Mouse (Mus musculus): ENCODE results near the gene Gpr173. TPM values are rescaled to one million over a fixed set of nuclear protein-coding genes. Genes with fewer than 3 reads are reported as not detected.
"Not testable (repeated sequence)": the region's sequence is repeated elsewhere in the genome, so short reads cannot be mapped to it uniquely, and the experiment has no call there.

Gpr173 gene
- polyA plus RNA-seq, 1 experiment from 2014 or later, result 10.5 TPM

DNA sequence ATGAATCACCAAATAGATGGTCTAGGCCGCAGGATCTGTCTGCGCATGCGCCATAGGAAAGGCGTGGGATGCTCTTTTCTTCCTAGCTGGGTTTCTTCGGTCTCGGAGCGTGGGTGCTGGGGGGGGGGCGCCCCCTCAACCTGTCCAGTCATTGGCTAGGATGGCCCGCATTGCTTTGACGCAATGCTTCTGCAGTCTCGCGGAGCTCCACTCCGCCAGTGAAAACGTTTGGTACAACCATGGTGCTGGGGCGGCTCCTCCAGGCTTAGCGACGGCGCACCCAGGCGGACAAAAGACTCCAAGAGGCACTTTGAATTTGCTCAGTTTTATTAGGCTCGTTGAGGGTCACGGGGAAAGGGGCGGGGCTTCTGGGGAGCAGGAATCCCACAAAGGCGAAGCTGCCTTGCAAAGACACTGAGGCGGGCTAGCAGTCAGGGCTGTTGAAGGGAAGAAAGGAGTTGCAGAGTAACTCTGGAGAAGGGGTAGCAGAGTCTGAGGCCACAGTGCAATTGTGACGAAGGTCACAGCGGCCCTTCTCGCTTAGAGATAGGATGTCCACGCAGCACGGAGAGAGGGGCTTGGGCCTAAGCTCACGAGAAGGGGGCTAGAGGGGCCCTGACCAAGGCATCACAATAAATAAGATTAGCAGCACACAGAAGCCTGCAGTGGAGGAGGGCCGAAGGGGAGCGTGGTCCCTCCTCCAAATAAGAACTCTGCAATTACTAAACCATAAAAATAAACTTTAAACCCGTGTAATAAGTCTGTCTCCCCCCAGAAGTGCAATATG is 31.8 kb downstream of the Gpr173 start:
- Histone ChIP-seq H3K27ac (replicated peaks) (peak overlapping the region; percentile 92), H3K27me3 (peaks cover 29% of the 10 kb centered on the region), H3K4me2 (peak overlapping the region; percentile 55), H3K36me3 (peaks cover 13% of the 10 kb centered on the region; the same call in 1 of the 2 replicates), H3K4me1 (replicated peaks) (peaks cover 26% of the 10 kb centered on the region), H3K4me3 (peak overlapping the region; percentile 24), H3K9me3 (no peaks in the 10 kb centered on the region), H3K9ac (peak overlapping the region; percentile 42; the same call in 1 of the 2 replicates)
- ATAC-seq (ENCODE audit: low FRiP score, low read depth), result peak; percentile 99
- 20% methylated on average over 32 of the region's 33 CpGs for WGBS

DNA sequence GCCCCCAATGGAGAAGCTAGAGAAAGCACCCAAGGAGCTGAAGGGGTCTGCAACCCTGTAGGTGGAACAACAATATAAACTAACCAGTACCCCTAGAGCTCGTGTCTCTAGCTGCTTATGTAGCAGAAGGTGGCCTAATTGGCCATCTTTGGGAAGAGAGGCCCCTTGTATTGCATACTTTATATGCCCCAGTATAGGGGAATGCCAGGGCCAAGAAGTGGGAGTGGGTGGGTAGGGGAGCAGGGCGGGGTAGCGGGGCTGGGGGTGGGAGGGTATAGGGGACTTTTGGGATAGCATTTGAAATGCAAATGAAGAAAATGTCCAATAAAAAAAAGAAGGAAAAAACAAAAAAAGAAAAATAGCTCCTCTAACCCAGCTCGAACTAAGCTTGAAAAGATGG is 32.4 kb downstream of the Gpr173 start:
- H3K4me2 ChIP-seq, result peak overlapping the region; percentile 55
- H3K27ac ChIP-seq (replicated peaks), result peak overlapping the region; percentile 92
- H3K9ac ChIP-seq; H3K4me3 ChIP-seq; ATAC-seq (ENCODE audit: low FRiP score, low read depth); H3K9me3 ChIP-seq: not testable (repeated sequence)
- peaks cover 23% of the 10 kb centered on the region for H3K4me1 ChIP-seq (replicated peaks)
- H3K36me3 ChIP-seq, result peaks cover 13% of the 10 kb centered on the region; the same call in 1 of the 2 replicates
- whole genome bisulfite sequencing, result 32% methylated on average over 4 of the region's 4 CpGs
- peaks cover 25% of the 10 kb centered on the region for H3K27me3 ChIP-seq

DNA sequence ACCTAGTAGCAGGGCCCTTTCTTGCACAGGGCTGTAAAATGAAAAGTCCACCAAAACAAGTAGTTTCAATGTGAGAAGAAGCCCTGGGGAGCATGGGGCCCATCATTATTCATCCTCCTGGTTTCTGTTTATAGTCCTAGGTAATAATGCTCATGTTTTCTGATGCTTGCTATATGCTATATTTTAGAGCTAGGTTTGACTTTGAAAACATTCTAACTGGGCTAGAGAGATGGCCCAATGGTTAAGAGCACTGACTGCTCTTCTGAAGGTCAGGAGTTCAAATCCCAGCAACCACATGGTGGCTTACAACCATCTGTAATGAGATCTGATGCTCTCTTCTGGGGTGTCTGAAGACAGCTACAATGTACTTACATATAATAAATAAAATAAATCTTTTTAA is 39.1 kb downstream of the Gpr173 start:
- not testable (repeated sequence) for H3K4me3 ChIP-seq; ATAC-seq (ENCODE audit: low FRiP score, low read depth); H3K4me1 ChIP-seq (replicated peaks); H3K9ac ChIP-seq; H3K9me3 ChIP-seq; H3K4me2 ChIP-seq; H3K36me3 ChIP-seq; H3K27ac ChIP-seq (replicated peaks)
- H3K27me3 ChIP-seq, result peaks cover 26% of the 10 kb centered on the region; the same call in 1 of the 2 replicates

DNA sequence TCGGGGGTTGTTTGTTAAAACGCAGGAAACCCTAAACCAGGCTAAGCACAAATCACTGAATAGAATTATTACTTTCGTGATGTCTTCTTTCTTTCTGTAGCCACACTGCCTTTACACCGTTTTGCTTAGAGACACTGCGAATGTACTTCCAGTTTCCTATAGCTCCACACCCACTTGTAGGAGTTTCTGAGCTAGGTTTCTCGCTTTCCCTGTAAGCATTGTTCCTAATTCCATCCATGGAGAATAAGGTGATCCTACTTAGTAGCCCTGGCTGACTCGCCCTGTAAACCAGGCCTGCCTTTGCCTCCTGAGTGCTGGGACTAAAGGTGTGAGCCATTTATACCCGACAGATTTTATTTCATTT is 40.8 kb downstream of the Gpr173 start:
- Histone ChIP-seq H3K9me3 (no peaks in the 10 kb centered on the region), H3K4me3 (peak overlapping the region; percentile 47), H3K4me2 (peak overlapping the region; percentile 58), H3K36me3 (no peaks in the 10 kb centered on the region), H3K4me1 (replicated peaks) (peaks cover 3% of the 10 kb centered on the region; the same call in 1 of the 2 replicates), H3K9ac (no peak overlapping the region), H3K27ac (replicated peaks) (no peak overlapping the region; the same call in 1 of the 2 replicates), H3K27me3 (peaks cover 26% of the 10 kb centered on the region; the same call in 1 of the 2 replicates)
- ATAC-seq (ENCODE audit: low FRiP score, low read depth), result peak; percentile 32; the same call in 1 of the 2 replicates
- 21% methylated on average over 8 of the region's 8 CpGs for WGBS

DNA sequence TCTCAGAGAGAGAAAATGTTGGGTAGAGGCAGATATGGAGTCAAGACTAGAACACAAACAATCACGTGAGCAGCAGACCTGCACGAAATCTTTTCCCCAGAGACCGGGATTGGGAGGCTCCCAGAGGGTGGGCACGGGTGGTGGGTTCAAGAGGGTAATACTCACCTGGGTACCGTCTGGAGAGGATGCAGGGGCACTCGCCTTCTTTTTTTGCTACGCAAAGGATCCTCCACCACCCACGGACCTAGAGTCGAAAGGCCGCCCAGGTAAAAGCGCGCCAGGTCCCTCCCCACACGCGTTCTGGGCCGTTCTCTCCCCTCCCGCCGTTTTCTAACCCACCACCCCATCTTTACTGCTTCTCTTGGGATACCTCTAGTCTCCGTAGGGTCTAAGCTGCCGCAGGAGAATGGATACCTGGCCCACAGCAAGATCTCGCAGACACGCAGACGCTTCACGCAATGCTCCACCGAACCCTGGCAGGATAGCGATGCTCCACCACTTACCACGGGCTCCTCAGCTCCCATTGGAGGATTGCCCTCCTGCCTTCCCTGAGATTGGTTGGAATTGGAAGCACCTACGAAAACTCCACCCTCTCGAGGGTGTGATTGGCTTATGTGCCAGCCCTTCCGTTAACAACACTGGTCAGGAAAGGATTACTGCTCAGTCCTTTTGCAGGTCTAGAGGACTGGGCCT is 41.4 kb downstream of the Gpr173 start, which contains the start of gene Kantr:
Gene Kantr, minus strand, starts transcription at position 500 of the 693 bp plus-strand sequence.
- Histone ChIP-seq H3K4me2 (peak within 1 kb of the TSS; percentile 58), H3K4me3 (peak within 1 kb of the TSS; percentile 47), H3K27me3 (peaks cover 26% of the 10 kb centered on the region; the same call in 1 of the 2 replicates), H3K9ac (peak within 1 kb of the TSS; percentile 66), H3K9me3 (no peaks in the 10 kb centered on the region), H3K36me3 (no peaks in the 10 kb centered on the region), H3K4me1 (replicated peaks) (peaks cover 3% of the 10 kb centered on the region; the same call in 1 of the 2 replicates), H3K27ac (replicated peaks) (peak within 1 kb of the TSS; percentile 73)
- 17% methylated on average over 24 of the region's 29 CpGs for WGBS
- peak; percentile 99 for ATAC-seq (ENCODE audit: low FRiP score, low read depth)

DNA sequence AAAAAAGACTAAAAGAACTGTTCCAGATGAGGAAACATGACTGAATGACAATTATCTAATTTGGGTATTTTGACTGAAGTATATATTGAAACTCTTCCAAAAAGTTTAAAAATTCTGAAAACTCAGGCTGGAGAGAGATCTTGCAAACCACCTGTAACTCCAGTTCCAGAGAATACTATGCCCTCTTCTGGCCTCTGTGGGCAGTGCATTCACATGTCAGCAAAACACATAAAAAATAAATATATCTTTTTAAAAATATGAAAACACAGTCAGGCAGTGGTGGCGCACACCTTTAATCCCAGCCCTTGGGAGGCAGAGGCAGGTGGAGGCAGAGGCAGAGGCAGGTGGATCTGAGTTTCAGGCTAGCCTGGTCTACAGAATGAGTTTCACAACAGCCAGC is 44.9 kb downstream of the Gpr173 start:
- 93% methylated on average over 1 of the region's 1 CpGs for WGBS
- ATAC-seq (ENCODE audit: low FRiP score, low read depth), result no peak

DNA sequence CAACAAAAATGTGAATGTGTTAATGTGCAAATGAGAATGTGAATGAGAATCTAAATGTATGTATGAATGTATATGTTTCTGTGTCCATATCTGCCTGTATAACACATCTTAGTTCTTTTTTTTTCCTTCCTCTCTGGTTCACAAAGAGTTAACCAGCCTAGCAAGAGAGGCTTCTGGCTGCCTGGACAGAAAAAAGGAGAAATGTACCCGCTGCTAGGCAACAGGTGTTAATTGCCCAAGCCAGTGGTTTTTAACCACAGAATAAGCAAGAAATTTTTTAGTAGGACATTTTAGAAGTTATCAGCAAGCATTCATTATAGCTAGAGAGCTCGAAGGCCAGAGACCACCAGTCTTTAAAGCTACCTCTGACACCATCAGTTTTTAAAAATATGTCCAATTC is 45.7 kb downstream of the Gpr173 start:
- Histone ChIP-seq H3K4me2 (no peak overlapping the region), H3K9ac (no peak overlapping the region), H3K27me3 (peaks cover 18% of the 10 kb centered on the region; the same call in 1 of the 2 replicates), H3K4me1 (replicated peaks) (peaks cover 3% of the 10 kb centered on the region; the same call in 1 of the 2 replicates), H3K4me3 (no peak overlapping the region), H3K36me3 (peaks cover 4% of the 10 kb centered on the region; the same call in 1 of the 2 replicates), H3K9me3 (no peaks in the 10 kb centered on the region), H3K27ac (replicated peaks) (no peak overlapping the region)
- no peak for ATAC-seq (ENCODE audit: low FRiP score, low read depth)
- 40% methylated on average over 2 of the region's 2 CpGs for WGBS

More for the DNA sequence above, 44.9 kb downstream of the Gpr173 start:
- H3K9me3 ChIP-seq, result no peaks in the 10 kb centered on the region
- H3K36me3 ChIP-seq, result peaks cover 4% of the 10 kb centered on the region; the same call in 1 of the 2 replicates
- H3K4me1 ChIP-seq (replicated peaks), result peaks cover 3% of the 10 kb centered on the region; the same call in 1 of the 2 replicates
- peaks cover 18% of the 10 kb centered on the region; the same call in 1 of the 2 replicates for H3K27me3 ChIP-seq
- no peak overlapping the region for H3K9ac ChIP-seq
- no peak overlapping the region for H3K4me2 ChIP-seq
- no peak overlapping the region for H3K27ac ChIP-seq (replicated peaks)
- no peak overlapping the region for H3K4me3 ChIP-seq

DNA sequence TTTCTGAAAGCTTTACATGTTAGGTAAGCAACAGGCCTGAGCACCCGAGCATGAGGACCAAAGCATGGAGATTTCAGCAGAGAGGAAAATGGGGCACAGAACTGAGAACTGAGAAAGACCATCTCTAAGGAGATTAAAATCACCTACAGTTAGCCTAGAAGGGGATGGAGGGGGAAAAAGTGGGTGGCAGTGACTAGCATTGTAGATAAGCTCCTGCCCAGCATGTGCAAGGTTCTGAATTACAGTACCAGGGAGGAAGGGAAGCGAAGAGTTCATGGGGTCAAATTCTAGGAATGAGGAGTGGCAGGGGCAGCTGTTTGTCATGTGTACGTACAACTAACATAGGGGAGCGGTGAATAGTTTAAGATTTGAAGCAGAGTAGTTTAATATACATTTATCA is 48.0 kb downstream of the Gpr173 start:
- WGBS, result 95% methylated on average over 4 of the region's 4 CpGs
- Histone ChIP-seq H3K36me3 (peaks cover 4% of the 10 kb centered on the region; the same call in 1 of the 2 replicates), H3K27ac (replicated peaks) (no peak overlapping the region), H3K4me1 (replicated peaks) (no peaks in the 10 kb centered on the region), H3K27me3 (peaks cover 13% of the 10 kb centered on the region; the same call in 1 of the 2 replicates), H3K4me2 (no peak overlapping the region), H3K9me3 (no peaks in the 10 kb centered on the region), H3K9ac (no peak overlapping the region), H3K4me3 (no peak overlapping the region)
- ATAC-seq (ENCODE audit: low FRiP score, low read depth), result no peak

DNA sequence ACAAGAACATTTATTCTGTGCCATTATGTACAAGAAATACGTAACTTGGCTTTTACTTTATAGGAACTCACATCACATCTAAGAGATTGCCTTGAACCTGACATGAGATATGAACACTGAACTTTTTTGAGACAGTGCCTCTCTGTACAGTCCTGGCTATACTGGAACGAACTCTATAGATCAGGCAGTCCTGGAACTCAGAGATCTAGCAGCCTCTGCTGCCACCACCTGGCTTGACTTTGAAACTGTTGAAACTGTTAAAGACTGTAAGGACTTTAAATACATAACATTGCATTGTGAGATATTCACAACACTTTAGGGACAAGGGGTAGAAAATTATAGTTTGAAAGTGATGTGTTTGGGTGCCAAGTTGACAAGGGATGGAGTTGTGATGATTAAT is 60.6 kb downstream of the Gpr173 start:
- Histone ChIP-seq H3K27ac (replicated peaks) (no peak overlapping the region), H3K4me1 (replicated peaks) (no peaks in the 10 kb centered on the region), H3K9me3 (no peaks in the 10 kb centered on the region), H3K4me3 (no peak overlapping the region), H3K9ac (no peak overlapping the region), H3K27me3 (peaks cover 11% of the 10 kb centered on the region; the same call in 1 of the 2 replicates), H3K36me3 (no peaks in the 10 kb centered on the region), H3K4me2 (no peak overlapping the region)
- ATAC-seq (ENCODE audit: low FRiP score, low read depth), result no peak
- 60% methylated on average over 2 of the region's 2 CpGs for WGBS

DNA sequence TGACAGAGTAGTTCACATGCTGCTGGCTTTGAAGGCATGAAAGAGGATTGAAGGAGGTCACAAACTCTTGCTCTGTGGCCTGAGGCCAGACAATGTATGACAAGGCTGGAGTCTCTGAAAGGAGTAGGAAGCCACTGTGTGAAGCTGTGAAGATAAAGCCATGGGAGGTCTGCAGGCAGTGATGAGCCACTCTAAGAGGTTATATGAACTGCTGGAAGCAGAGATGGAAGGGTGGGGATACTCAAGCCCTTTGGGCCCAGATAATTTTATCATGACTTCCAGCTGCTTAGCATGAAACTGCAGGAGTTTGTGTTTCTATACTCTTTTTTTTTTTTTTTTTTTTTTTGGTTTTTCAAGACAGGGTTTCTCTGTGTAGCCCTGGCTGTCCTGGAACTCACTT is 61.1 kb downstream of the Gpr173 start:
- no peak overlapping the region for H3K9ac ChIP-seq
- no peak overlapping the region for H3K4me2 ChIP-seq
- ATAC-seq (ENCODE audit: low FRiP score, low read depth), result no peak
- no peaks in the 10 kb centered on the region for H3K4me1 ChIP-seq (replicated peaks)
- H3K4me3 ChIP-seq, result no peak overlapping the region
- no peak overlapping the region for H3K27ac ChIP-seq (replicated peaks)
- H3K36me3 ChIP-seq, result no peaks in the 10 kb centered on the region
- no peaks in the 10 kb centered on the region for H3K9me3 ChIP-seq
- H3K27me3 ChIP-seq, result peaks cover 11% of the 10 kb centered on the region; the same call in 1 of the 2 replicates

DNA sequence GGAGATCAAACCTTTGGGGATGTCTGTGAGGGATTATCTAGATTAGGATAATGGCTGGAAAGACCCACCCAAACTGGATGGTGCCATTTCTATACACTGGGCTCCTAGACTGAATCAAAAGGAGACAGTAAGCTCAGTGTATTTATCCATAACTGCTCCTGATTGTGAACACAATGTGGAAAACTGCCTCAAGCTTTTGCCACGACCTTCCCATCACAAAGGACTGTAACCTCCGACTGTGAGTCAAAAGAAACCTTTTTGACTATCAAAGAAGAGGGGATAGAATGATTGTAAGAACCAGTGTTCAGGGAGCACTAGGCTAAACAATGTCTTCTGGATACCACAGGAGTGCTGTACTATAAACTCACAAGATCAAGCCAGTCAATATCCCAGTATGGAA is 62.3 kb downstream of the Gpr173 start:
- Histone ChIP-seq H3K9me3 (no peaks in the 10 kb centered on the region), H3K9ac (no peak overlapping the region), H3K27ac (replicated peaks) (no peak overlapping the region), H3K4me2 (no peak overlapping the region), H3K27me3 (peaks cover 16% of the 10 kb centered on the region; the same call in 1 of the 2 replicates), H3K4me3 (no peak overlapping the region), H3K36me3 (no peaks in the 10 kb centered on the region), H3K4me1 (replicated peaks) (no peaks in the 10 kb centered on the region)
- WGBS, result 79% methylated on average over 2 of the region's 2 CpGs
- ATAC-seq (ENCODE audit: low FRiP score, low read depth), result no peak

Data from hindbrain, embryonic 15.5 days (tissue).